11 mouse cellular contexts compared by ENCODE assay signal in the genomic region with DNA sequence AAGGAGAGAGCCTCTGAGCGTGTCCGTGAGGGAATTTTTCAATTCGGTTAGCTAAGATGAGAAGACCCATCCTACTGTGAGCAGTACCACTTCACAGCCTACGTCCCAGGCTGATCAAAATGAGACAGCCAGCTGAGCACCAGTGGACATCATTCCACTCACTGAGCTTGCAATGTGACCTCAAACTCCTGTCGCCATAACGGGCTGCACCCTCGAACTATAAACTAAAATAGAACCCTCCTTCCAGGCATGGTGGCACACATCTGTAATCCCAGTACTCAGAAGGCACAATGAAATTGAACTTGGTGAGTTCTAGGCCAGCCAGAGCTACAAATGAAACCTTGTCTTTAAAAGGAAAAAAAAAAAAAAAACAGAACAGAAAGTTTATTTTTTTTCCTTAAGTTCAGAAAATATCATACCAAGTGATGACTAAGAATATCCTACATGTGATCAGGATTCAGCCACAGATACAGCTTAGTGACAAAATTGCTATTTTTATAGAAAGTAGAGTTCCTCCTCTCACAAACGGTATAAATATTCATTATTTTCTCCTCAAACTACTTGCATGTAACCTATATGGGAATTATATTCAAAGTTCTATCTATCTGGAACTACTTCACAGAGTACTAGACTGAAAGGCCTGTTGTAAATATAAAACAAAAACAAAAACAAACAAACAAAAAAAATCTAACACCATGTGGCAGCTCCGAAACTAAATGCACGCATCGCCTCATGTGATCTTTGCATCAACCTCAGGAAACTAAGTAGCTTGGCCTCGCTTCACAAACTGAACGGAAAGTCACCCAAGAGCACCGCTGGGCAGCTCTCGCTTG. TPM values are rescaled to one million over a fixed set of nuclear protein-coding genes. Genes with fewer than 3 reads are reported as not detected.
DNase-seq lines count a peak whose midpoint lies in the region; ATAC-seq and TF ChIP-seq lines count a peak whose summit lies in the region.
"Had no signal": no experiment of that assay in that cellular context is flagged by ENCODE, and none has a peak within 500 bp of the region (broad histone marks: within the 10 kb centered on the region; RNA-seq: fewer than 3 reads in every experiment).

No protein-coding gene starts in this region.

- TF ChIP-seq POLR2A in spleen, adult 2 months (IDR thresholded peaks at IDR 0.05; ENCODE audit: low read depth, low read length) = no peak

- no peak for ATAC-seq in forebrain, postnatal 0 days
- ATAC-seq in forebrain, embryonic 16.5 days = no peak
- 0 out of 2 replicates have a peak, but pooled peaks have one; percentile 6 for ATAC-seq in kidney, embryonic 16.5 days (ENCODE audit: low FRiP score, low TSS enrichment)
- ATAC-seq in monocyte, adult 5-6 weeks (replicated peaks; ENCODE audit: insufficient number of reproducible peaks, low FRiP score, low TSS enrichment, poor library complexity, severe bottlenecking) = no peak

- peak overlapping the region; percentile 15; the same call in 1 of the 2 replicates for H3K27ac ChIP-seq in forebrain, postnatal 0 days (ENCODE audit: low read depth, low read length)
- no peak overlapping the region for H3K27ac ChIP-seq in forebrain, embryonic 16.5 days (ENCODE audit: low read length)
- peak overlapping the region; percentile 61; the same call in 1 of the 2 replicates for H3K27ac ChIP-seq in kidney, embryonic 16.5 days (ENCODE audit: low read length)
- peak overlapping the region; percentile 76 for H3K27ac ChIP-seq in spleen, adult 2 months (ENCODE audit: insufficient read depth, low read length)
- H3K27ac ChIP-seq: limb, embryonic 13.5 days had no signal

- H3K9me3 ChIP-seq in forebrain, postnatal 0 days (ENCODE audit: low read length) = no peaks in the 10 kb centered on the region
- no peaks in the 10 kb centered on the region for H3K9me3 ChIP-seq in forebrain, embryonic 16.5 days (ENCODE audit: control insufficient read depth, low read length)
- no peaks in the 10 kb centered on the region for H3K9me3 ChIP-seq in kidney, embryonic 16.5 days (ENCODE audit: low read length)
- H3K9me3 ChIP-seq: limb, embryonic 13.5 days had no signal

- no peak overlapping the region for H3K4me2 ChIP-seq in forebrain, postnatal 0 days (ENCODE audit: low read depth)
- H3K4me2 ChIP-seq in forebrain, embryonic 16.5 days (ENCODE audit: low read length) = no peak overlapping the region
- no peak overlapping the region for H3K4me2 ChIP-seq in kidney, embryonic 16.5 days (replicated peaks; ENCODE audit: low read depth, low read length)
- H3K4me2 ChIP-seq: limb, embryonic 13.5 days had no signal

- TF ChIP-seq CTCF in forebrain, postnatal 0 days (IDR thresholded peaks at IDR 0.05; ENCODE audit: low read depth) = no peak
- TF ChIP-seq CTCF in spleen, adult 2 months (IDR thresholded peaks at IDR 0.05; ENCODE audit: extremely low read depth, insufficient read depth, insufficient read length, insufficient replicate concordance) = no peak

- H3K36me3 ChIP-seq in forebrain, postnatal 0 days (ENCODE audit: insufficient read depth) = no peaks in the 10 kb centered on the region
- no peaks in the 10 kb centered on the region for H3K36me3 ChIP-seq in forebrain, embryonic 16.5 days (ENCODE audit: control insufficient read depth, insufficient read depth)
- no peaks in the 10 kb centered on the region for H3K36me3 ChIP-seq in kidney, embryonic 16.5 days (ENCODE audit: insufficient read depth, low read length)
- no peaks in the 10 kb centered on the region for H3K36me3 ChIP-seq in spleen, adult 2 months (ENCODE audit: control insufficient read depth, insufficient read depth, low read length)
- H3K36me3 ChIP-seq: limb, embryonic 13.5 days had no signal

- no peak overlapping the region for H3K9ac ChIP-seq in forebrain, postnatal 0 days
- no peak overlapping the region for H3K9ac ChIP-seq in forebrain, embryonic 16.5 days (replicated peaks; ENCODE audit: low read depth, low read length)
- no peak overlapping the region for H3K9ac ChIP-seq in kidney, embryonic 16.5 days (replicated peaks; ENCODE audit: low read length)
- H3K9ac ChIP-seq: limb, embryonic 13.5 days had no signal

- no peak for DNase-seq in forebrain, postnatal 0 days
- no peak for DNase-seq in kidney, adult 8-10 months
- no peak for DNase-seq in spleen, adult 2 months (ENCODE audit: low read depth in 1 of 2, low spot score in 2 of 2)
- DNase-seq in spleen, adult 18-20 months = no peak
- no peak for DNase-seq in adrenal gland, postnatal 4 days (ENCODE audit: low spot score in 2 of 2)
- DNase-seq: adrenal gland, postnatal 25 days; cerebellum, postnatal 25 days had no signal

- H3K4me1 ChIP-seq in forebrain, postnatal 0 days (ENCODE audit: insufficient read depth) = no peaks in the 10 kb centered on the region
- peaks cover 5% of the 10 kb centered on the region; the same call in 1 of the 2 replicates for H3K4me1 ChIP-seq in forebrain, embryonic 16.5 days (replicated peaks; ENCODE audit: control insufficient read depth, insufficient read depth, low read length)
- peaks cover 33% of the 10 kb centered on the region for H3K4me1 ChIP-seq in kidney, embryonic 16.5 days (ENCODE audit: insufficient read depth, low read length)
- H3K4me1 ChIP-seq in spleen, adult 2 months (ENCODE audit: control insufficient read depth, insufficient read depth, insufficient read length) = peaks cover 53% of the 10 kb centered on the region

- 85% methylated on average over 15 of the region's 15 CpGs for WGBS in forebrain, postnatal 0 days
- whole genome bisulfite sequencing in forebrain, embryonic 16.5 days = 90% methylated on average over 15 of the region's 15 CpGs
- 85% methylated on average over 15 of the region's 15 CpGs for WGBS in kidney, embryonic 16.5 days
- 59% methylated on average over 15 of the region's 15 CpGs for WGBS in spleen, adult 2 months

- no peaks in the 10 kb centered on the region for H3K27me3 ChIP-seq in forebrain, postnatal 0 days (ENCODE audit: insufficient read depth, low read length)
- no peaks in the 10 kb centered on the region for H3K27me3 ChIP-seq in forebrain, embryonic 16.5 days (replicated peaks; ENCODE audit: control insufficient read depth, insufficient read depth, low read length)
- no peaks in the 10 kb centered on the region for H3K27me3 ChIP-seq in kidney, embryonic 16.5 days (ENCODE audit: insufficient read depth, low read length)
- no peaks in the 10 kb centered on the region for H3K27me3 ChIP-seq in spleen, adult 2 months (ENCODE audit: control insufficient read depth, insufficient read depth, low read length)
- H3K27me3 ChIP-seq: limb, embryonic 13.5 days had no signal

- H3K4me3 ChIP-seq in forebrain, postnatal 0 days (ENCODE audit: low read depth, low read length) = no peak overlapping the region
- no peak overlapping the region for H3K4me3 ChIP-seq in forebrain, embryonic 16.5 days (replicated peaks; ENCODE audit: low read length)
- H3K4me3 ChIP-seq in kidney, embryonic 16.5 days (ENCODE audit: low read length) = no peak overlapping the region
- H3K4me3 ChIP-seq in spleen, adult 2 months (ENCODE audit: extremely low read depth, insufficient read depth, insufficient read length) = no peak overlapping the region
- H3K4me3 ChIP-seq: limb, embryonic 13.5 days had no signal

RNA-seq across cellular contexts. Expression of gene Iqgap1, which starts 50.9 kb away (rescaled TPM):
- total RNA-seq in forebrain, postnatal 0 days (2014; rRNA removed) = 30.1 and 35.9 TPM in 2 replicates
- polyA plus RNA-seq in forebrain, postnatal 0 days (2015; fragmentation: Nextera tagmentation; extraction: Ambion mirVana) = 8.6 and 11.5 TPM in 2 replicates
- polyA plus RNA-seq in forebrain, embryonic 16.5 days (2015; fragmentation: Nextera tagmentation; extraction: Ambion mirVana) = 24.5 and 25.9 TPM in 2 replicates
- polyA plus RNA-seq in kidney, embryonic 16.5 days (2015; fragmentation: Nextera tagmentation; extraction: Ambion mirVana) = 97.7 and 101 TPM in 2 replicates
- polyA plus RNA-seq in spleen, adult 2 months (2012; rRNA removed) = 55.9 and 70.9 TPM in 2 replicates
- total RNA-seq in monocyte, adult 5-6 weeks (2017) = 598 to 656 TPM (median 610 TPM) in 3 replicates
- total RNA-seq in adrenal gland, postnatal 4 days (2021) = 100 to 1,000 TPM in 1 of 2 experiments, 10 to 100 TPM in 1; 92.0 to 107 TPM
